ENCODE assay signal across 8 mouse cellular contexts in genomic region chr13:98354871-98355558, GRCm38 (mm10). TPM values are rescaled to one million over a fixed set of nuclear protein-coding genes. Genes with fewer than 3 reads are reported as not detected.
DNase-seq lines count a peak whose midpoint lies in the region; ATAC-seq lines count a peak whose summit lies in the region.

No protein-coding gene starts in this region.

- DNase-seq in right cerebral cortex, postnatal 4 days = peak; percentile 32
- DNase-seq in right cerebral cortex, adult 2 months (ENCODE audit: low spot score in 2 of 2) = no peak
- DNase-seq in brain, adult 2 months (ENCODE audit: low read depth, low spot score) = peak; percentile 27
- peak; percentile 55 to 66 for DNase-seq in kidney, postnatal 4 days
- DNase-seq in urinary bladder, postnatal 14 days (ENCODE audit: low spot score) = peak; percentile 10

- H3K4me1 ChIP-seq in heart, embryonic 15.5 days (replicated peaks) = peaks cover 24% of the 10 kb centered on the region
- peaks cover 27% of the 10 kb centered on the region for H3K4me1 ChIP-seq in midbrain, embryonic 15.5 days

- H3K4me3 ChIP-seq in heart, embryonic 15.5 days = peak overlapping the region; percentile 53
- peak overlapping the region; percentile 37 for H3K4me3 ChIP-seq in midbrain, embryonic 15.5 days

- peak overlapping the region; percentile 41; the same call in 1 of the 2 replicates for H3K9ac ChIP-seq in heart, embryonic 15.5 days
- H3K9ac ChIP-seq in midbrain, embryonic 15.5 days = peak overlapping the region; percentile 10; the same call in 1 of the 2 replicates

- no peak for ATAC-seq in heart, embryonic 15.5 days (replicated peaks; ENCODE audit: insufficient number of reproducible peaks, insufficient read depth, low FRiP score, low read depth)
- peak; percentile 51 for ATAC-seq in midbrain, embryonic 15.5 days (replicated peaks)
- ATAC-seq in megakaryocyte progenitor cell, adult 5-6 weeks (replicated peaks; ENCODE audit: poor library complexity) = no peak

- peaks cover 94% of the 10 kb centered on the region for H3K27me3 ChIP-seq in heart, embryonic 15.5 days
- H3K27me3 ChIP-seq in midbrain, embryonic 15.5 days (replicated peaks) = peaks cover 71% of the 10 kb centered on the region

- no peaks in the 10 kb centered on the region for H3K36me3 ChIP-seq in heart, embryonic 15.5 days
- H3K36me3 ChIP-seq in midbrain, embryonic 15.5 days (replicated peaks) = no peaks in the 10 kb centered on the region

- WGBS in heart, embryonic 15.5 days = under 1% methylated on average over 86 of the region's 102 CpGs
- WGBS in midbrain, embryonic 15.5 days = under 1% methylated on average over 86 of the region's 102 CpGs

- H3K4me2 ChIP-seq in heart, embryonic 15.5 days = peak overlapping the region; percentile 90
- H3K4me2 ChIP-seq in midbrain, embryonic 15.5 days = peak overlapping the region; percentile 57

- no peak overlapping the region for H3K27ac ChIP-seq in heart, embryonic 15.5 days
- no peak overlapping the region for H3K27ac ChIP-seq in midbrain, embryonic 15.5 days

- H3K9me3 ChIP-seq in heart, embryonic 15.5 days (replicated peaks) = no peaks in the 10 kb centered on the region
- no peaks in the 10 kb centered on the region for H3K9me3 ChIP-seq in midbrain, embryonic 15.5 days

RNA-seq across cellular contexts. Expression of gene Foxd1, which starts 1.0 kb away (rescaled TPM):
- polyA plus RNA-seq in heart, embryonic 15.5 days (2015; fragmentation: Nextera tagmentation; extraction: Ambion mirVana) = 0.05 TPM in 1 of 2 replicates, not detected in the other
- 0.89 and 1.0 TPM in 2 replicates for polyA plus RNA-seq in midbrain, embryonic 15.5 days (2015; fragmentation: Nextera tagmentation; extraction: Ambion mirVana)
- total RNA-seq in megakaryocyte progenitor cell, adult 5-6 weeks (2015) = not detected in 2 replicates
- total RNA-seq in megakaryocyte progenitor cell, adult 5-6 weeks (2017) = not detected in 2 replicates

RNA-seq across cellular contexts. Expression of gene Btf3, which starts 38.2 kb away (rescaled TPM):
- 353 and 399 TPM in 2 replicates for polyA plus RNA-seq in heart, embryonic 15.5 days (2015; fragmentation: Nextera tagmentation; extraction: Ambion mirVana)
- polyA plus RNA-seq in midbrain, embryonic 15.5 days (2015; fragmentation: Nextera tagmentation; extraction: Ambion mirVana) = 426 and 445 TPM in 2 replicates
- 1,345 and 1,405 TPM in 2 replicates for total RNA-seq in megakaryocyte progenitor cell, adult 5-6 weeks (2015)
- total RNA-seq in megakaryocyte progenitor cell, adult 5-6 weeks (2017) = 2,105 and 2,157 TPM in 2 replicates

Comparison
In these comparisons a context has a peak if more than half of its experiments do, and no peak if none do; other contexts are left out.
1. DNase-seq: peak in right cerebral cortex, postnatal 4 days (single experiment), brain, adult 2 months (single experiment), kidney, postnatal 4 days (2 of 2) and urinary bladder, postnatal 14 days (single experiment); none in right cerebral cortex, adult 2 months (0 of 2).